Mouse (Mus musculus) ovary, adult 18-20 months (tissue): ENCODE measurements at regions not wholly inside any gene's neighbourhood (a gene's known extent, or its start where the extent isn't known, plus 50 kb on each side); places are given as distances from the start of the nearest gene placed in this dataset.

Experiments used
- DNase-seq: peaks from one replicate; pipeline ENCODE4 v3.0.0; 2022; ENCODE audit warnings: low spot score, mixed read lengths

GRCm38 (mm10) chr1:31808074-31808473 lies 364.4 kb upstream of the Khdrbs2 start:
- peak; percentile 15 for DNase-seq
